Mouse (Mus musculus): ENCODE measurements around the gene Crip3.

- no peak for TF ChIP-seq EP300 (IDR thresholded peaks at IDR 0.05)
- peak; percentile 62 for TF ChIP-seq CTCF (IDR thresholded peaks at IDR 0.05)
Measured at GRCm38 (mm10) chr17:46457791-46458190, 29.1 kb downstream of the Crip3 start.

Measured in lung, postnatal 0 days (tissue).